Mouse (Mus musculus) adrenal gland, adult (tissue): ENCODE results near the gene Dpy19l3.

Experiments
- DNase-seq, 2 experiments: peaks; one replicate each; pipeline ENCODE4 v3.0.0; 2022 to 2023; ENCODE audit warnings: low spot score in 1 of 2; ENCODE audit not compliant: inconsistent age in 2 of 2

The Dpy19l3 gene

DNA sequence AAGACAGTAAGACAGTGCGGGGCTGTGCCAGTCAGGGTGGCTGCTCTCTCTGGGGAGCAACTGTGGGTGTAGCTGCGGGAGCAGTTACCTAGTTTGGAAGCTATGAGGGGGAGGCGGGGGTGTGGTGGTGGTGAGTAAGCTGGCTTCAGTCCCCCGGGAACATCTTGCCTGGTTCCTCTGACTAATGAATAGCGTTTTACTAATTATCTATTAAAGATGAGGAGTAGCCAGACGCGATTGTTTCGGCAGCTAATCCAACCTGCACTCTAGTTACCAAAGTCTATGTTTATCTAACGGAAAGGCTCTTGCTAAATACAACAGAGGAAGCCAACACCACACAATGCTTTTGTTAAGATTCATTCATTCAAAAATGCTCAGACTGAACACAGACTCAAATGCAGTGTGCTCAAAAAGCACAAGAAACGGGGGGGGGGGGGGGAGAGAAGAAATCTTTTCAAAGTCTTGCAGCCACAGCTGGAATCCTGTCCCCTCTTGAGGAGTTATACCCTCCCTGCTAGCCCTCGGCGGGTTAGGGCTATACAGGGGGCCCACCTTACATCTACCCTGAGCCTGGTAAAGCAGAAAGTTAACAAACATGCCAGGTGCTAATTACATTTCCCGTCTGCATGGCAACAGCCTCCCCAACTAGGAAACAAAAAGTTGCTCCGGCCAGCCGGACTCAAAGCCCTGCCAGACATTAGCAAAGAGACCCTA is 778 bp downstream of the Dpy19l3 start:
- peak; percentile 31 to 65 for DNase-seq

DNA sequence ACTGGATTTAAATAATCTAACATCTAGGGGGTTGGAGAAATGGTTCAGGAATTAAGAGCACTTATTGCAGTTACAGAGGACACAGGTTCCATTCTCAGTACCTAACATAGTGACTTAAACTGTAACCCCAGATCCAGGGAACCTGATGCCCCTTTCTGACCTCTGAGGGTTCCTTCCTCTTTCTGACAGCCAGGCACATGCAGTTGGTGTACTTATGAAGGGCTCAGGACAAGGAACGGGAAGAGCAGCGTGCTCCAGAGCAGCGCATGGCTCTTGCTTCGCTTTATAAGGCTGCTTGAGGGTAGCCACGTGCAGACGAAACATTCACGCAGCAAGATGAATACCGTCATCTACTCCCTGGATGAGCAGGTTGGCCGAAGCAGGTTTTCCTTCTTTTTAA is 3.4 kb downstream of the Dpy19l3 start:
- DNase-seq, result no peak

GRCm38 (mm10) chr7:35747397-35747964 is 6.8 kb downstream of the Dpy19l3 start:
- DNase-seq, result no peak

GRCm38 (mm10) chr7:35746686-35747396 is 7.4 kb downstream of the Dpy19l3 start:
- no peak for DNase-seq

GRCm38 (mm10) chr7:35745281-35745702 is 9.0 kb downstream of the Dpy19l3 start:
- DNase-seq, result peak; percentile 82 to 87

- no peak for DNase-seq
These were observed 9.5 kb downstream of the Dpy19l3 start for GRCm38 (mm10) chr7:35744771-35745170.

- DNase-seq, result no peak
These were observed 11.9 kb downstream of the Dpy19l3 start for GRCm38 (mm10) chr7:35742310-35742709.

DNA sequence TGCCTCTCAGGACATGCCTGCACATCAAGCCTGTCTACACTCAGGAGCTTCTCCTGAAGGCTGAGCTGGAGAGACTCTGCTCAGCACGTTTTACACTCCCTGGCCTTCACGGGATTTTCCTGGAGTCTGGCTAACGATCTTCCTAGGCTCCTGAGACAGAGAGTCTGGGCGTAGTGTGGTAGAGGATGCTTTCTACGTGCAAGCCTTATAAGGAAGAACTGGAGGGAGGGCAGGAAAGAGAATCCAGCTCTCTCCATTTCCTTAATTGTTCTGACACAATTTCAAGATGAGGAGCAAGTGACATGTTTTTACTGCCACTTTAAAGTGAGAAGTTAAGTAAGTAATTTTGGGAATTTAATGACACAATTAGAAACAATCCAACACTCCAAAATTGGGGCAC is 12.4 kb downstream of the Dpy19l3 start:
- no peak for DNase-seq

GRCm38 (mm10) chr7:35740489-35741230 is 13.6 kb downstream of the Dpy19l3 start:
- peak; percentile 82 to 91 for DNase-seq

- DNase-seq, result no peak
These were observed 15.4 kb downstream of the Dpy19l3 start for GRCm38 (mm10) chr7:35738871-35739270.

- no peak for DNase-seq
These were observed 20.8 kb downstream of the Dpy19l3 start for GRCm38 (mm10) chr7:35733313-35734050.

DNA sequence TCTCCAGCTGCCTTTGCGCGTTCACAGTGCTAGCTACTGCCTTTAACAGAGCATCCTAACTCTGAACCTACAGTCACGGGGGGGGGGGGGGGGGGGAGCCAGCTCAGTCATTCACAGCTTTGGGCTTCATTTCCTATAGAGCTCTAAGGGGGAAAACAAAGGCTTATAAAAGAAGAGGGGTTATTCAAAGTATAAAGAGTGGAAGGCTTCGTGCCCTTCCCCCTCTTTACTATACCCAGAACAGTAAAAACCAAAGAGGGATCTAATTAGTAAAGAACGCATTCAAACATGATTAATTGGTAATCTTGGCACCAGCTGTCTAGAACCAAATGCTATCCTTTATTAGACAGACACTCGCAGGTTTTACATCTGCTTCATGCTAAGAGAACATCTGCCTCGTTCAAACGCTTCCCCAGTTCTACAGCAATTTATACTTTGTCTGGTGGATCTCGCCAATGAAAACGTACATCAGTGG is 21.6 kb downstream of the Dpy19l3 start:
- no peak for DNase-seq

- peak; percentile 46 to 76 for DNase-seq
These were observed 24.6 kb downstream of the Dpy19l3 start for GRCm38 (mm10) chr7:35729621-35730031.

- no peak for DNase-seq
These were observed 25.9 kb downstream of the Dpy19l3 start for GRCm38 (mm10) chr7:35728376-35728775.

DNA sequence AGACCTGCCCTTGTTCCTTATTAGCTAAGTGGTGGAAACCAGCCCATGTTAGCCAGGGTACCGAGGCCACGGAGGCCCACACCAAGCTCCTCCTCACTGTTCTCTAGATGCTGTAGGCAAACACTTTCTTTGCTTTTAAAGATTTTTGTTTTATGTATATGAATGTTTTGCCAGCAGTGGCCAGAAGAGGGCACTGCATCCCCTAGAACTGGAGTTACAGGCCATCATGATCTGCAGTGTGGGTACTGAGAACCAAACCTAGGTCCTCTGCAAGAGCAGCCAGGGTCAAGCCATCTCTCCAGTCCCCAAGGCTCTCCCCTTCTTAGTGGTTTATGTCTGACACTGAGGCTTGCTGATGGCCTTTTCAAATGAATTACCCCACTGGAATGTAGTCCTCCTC is 31.2 kb downstream of the Dpy19l3 start:
- no peak for DNase-seq

DNA sequence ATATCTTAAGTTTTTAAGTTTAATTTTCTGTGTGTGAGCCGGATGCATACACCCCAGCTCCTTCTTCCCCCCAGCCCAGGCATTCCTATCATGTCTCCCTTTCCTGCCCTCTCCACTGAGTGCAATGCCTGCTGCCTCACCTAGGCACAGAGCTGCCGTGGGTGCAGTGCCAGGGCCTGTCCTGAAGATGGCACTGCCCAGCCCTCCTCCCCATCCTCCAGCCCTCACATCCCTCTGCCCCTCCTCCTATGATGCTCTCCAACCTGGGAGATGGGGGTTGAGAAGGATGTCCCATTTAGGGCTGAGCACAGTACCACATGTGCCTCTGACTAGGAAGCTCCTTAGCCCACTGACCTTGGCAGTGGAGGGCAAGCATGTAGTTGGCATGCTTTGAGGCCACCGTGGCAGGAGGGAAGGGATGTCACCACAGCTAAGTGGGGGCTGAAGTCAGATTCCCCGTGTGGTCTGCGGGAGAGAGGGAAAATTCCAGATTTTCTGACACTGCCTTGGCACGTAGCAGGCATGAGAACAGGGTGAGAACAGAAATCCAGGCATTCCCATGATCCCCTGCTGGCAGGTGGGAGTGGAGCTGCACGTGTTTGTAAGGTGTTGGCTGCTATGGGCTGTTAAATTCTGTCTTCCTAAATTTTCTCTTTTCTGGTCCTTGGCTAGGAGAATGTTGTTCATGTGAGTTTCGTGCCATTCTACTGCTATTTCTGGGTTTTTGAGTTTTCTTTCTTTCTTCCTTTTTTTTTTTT is 35.7 kb downstream of the Dpy19l3 start:
- DNase-seq, result peak in 1 of 2 experiments; percentile 38

- DNase-seq, result no peak
These were observed 43.9 kb downstream of the Dpy19l3 start for GRCm38 (mm10) chr7:35710366-35710765.

GRCm38 (mm10) chr7:35708101-35708500 is 46.2 kb downstream of the Dpy19l3 start:
- no peak for DNase-seq

- DNase-seq, result peak; percentile 67 to 87
These were observed 55.2 kb downstream of the Dpy19l3 start for GRCm38 (mm10) chr7:35699005-35699404.

DNA sequence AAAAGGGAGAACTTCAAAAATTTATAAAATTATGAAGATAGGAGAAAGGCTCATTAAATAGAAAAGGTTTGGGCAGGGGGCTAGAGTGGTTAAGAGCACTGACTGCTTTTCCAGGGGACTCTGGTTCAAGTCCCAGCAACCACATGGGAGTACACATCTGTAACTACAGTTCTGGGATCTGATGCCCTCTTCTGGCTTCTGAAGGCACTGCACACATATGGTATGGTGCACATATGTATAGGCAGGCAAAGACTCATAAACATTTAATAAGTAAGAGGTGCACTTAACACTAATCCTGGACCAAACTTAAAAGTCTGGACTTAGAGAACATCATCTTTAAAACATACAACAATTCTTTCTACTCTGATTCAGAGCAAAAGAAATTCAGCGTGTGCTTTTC is 56.2 kb downstream of the Dpy19l3 start:
- peak in 1 of 2 experiments; percentile 40 for DNase-seq
